Mouse (Mus musculus) kidney, embryonic 16.5 days (tissue): ENCODE results near the gene Tmem190. TPM values are rescaled to one million over a fixed set of nuclear protein-coding genes. Genes with fewer than 3 reads are reported as not detected.
"Not testable (repeated sequence)": the region's sequence is repeated elsewhere in the genome, so short reads cannot be mapped to it uniquely, and the experiment has no call there.

Experiments used
- ATAC-seq: fragments of 200-750 bp; cut with Nextera tagmentation; 2 replicates; pipeline ENCODE4 v1.8.0; 2017; ENCODE audit warnings: moderate TSS enrichment; ENCODE audit not compliant: low FRiP score, low TSS enrichment
- H3K27ac ChIP-seq: fragments of 300-500 bp; sonication (generic); 2 replicates; pipeline ENCODE4 v1.5.1; 2014; ENCODE audit warnings: low read length
- H3K27me3 ChIP-seq: fragments of 300-500 bp; sonication (generic); 2 replicates; pipeline ENCODE4 v1.6.1; 2014; ENCODE audit warnings: low read length, control low read depth, mixed read lengths; ENCODE audit not compliant: insufficient read depth
- H3K36me3 ChIP-seq: fragments of 300-500 bp; sonication (generic); 2 replicates; pipeline ENCODE4 v1.6.1; 2014; ENCODE audit warnings: low read length, control low read depth, mixed read lengths; ENCODE audit not compliant: insufficient read depth
- H3K4me1 ChIP-seq: fragments of 300-500 bp; sonication (generic); 2 replicates; pipeline ENCODE4 v1.6.1; 2014; ENCODE audit warnings: low read length, control low read depth, mixed read lengths; ENCODE audit not compliant: insufficient read depth
- H3K4me2 ChIP-seq: fragments of 300-500 bp; sonication (generic); replicated peaks from 2 replicates; pipeline ENCODE4 v1.6.1; 2014; ENCODE audit warnings: low read depth, low read length
- H3K4me3 ChIP-seq: fragments of 300-500 bp; sonication (generic); 2 replicates; pipeline ENCODE4 v1.5.1; 2014; ENCODE audit warnings: mild to moderate bottlenecking, low read length
- H3K9ac ChIP-seq: fragments of 300-500 bp; sonication (generic); replicated peaks from 2 replicates; pipeline ENCODE4 v1.6.1; 2014; ENCODE audit warnings: low read length
- H3K9me3 ChIP-seq: fragments of 300-500 bp; sonication (generic); 2 replicates; pipeline ENCODE4 v1.6.1; 2016; ENCODE audit warnings: low read length, control low read depth
- WGBS: fragments of 180-500 bp; shearing (Covaris S2); extraction: QIAGEN DNeasy Blood & Tissue Kit; methylation state at CpG from one replicate; pipeline ENCODE4 v1.1.7; 2014; 5-methylcytosine and 5-hydroxymethylcytosine counted together
- polyA plus RNA-seq: library from polyadenylated mRNA; unstranded; fragments of >200 nt; fragmentation: Nextera tagmentation; extraction: Ambion mirVana; gene quantifications from 2 replicates; pipeline ENCODE4 v1.2.1, GENCODE M21; 2015

The Tmem190 gene
- polyA plus RNA-seq, 1 experiment from 2014 or later: 0.97 TPM

DNA sequence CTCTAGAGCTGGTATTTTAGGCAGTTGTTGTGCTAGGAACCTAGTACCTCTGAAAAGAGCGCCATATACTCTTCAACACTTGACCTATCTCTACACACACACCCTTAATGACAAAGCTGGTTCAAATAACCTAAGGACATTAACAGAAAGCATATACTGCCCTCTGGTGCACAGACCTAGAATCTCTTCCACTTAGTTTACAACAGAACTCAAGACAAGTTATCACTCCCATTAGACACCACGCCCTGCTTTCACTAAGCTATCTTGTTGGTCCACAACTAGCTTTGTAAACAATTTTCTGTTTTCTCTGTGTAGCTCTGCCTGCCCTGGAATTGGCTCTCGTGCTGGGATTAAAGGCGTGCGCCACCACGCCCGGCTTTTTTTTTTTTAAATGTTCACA, 24.0 kb downstream of the Tmem190 start:
- no peaks in the 10 kb centered on the region for H3K9me3 ChIP-seq
- H3K4me1 ChIP-seq: peaks cover 26% of the 10 kb centered on the region
- no peak overlapping the region for H3K9ac ChIP-seq
- no peak overlapping the region for H3K4me2 ChIP-seq
- H3K36me3 ChIP-seq: peaks cover 51% of the 10 kb centered on the region
- no peak for ATAC-seq
- no peak overlapping the region for H3K4me3 ChIP-seq
- 89% methylated on average over 7 of the region's 7 CpGs for WGBS
- H3K27me3 ChIP-seq: no peaks in the 10 kb centered on the region
- no peak overlapping the region for H3K27ac ChIP-seq

DNA sequence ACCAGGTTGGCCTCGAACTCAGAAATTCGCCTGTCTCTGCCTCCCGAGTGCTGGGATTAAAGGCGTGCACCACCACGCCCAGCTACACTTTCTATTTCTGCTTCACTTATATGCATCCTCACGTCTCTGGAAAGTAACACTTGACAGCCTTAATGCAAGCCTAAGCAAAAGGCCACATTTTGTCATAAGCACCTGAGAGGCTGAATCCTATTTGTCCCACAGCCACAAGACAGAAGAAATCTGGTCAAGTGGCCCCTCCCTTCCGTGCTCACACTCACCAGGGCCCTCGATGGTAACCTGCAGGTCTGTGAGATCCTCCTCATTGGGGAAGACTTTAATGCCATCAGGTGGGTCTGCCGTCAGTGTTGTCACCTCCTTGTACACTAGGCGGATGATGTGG, 28.4 kb downstream of the Tmem190 start:
- not testable (repeated sequence) for H3K9me3 ChIP-seq, H3K27me3 ChIP-seq, H3K27ac ChIP-seq, ATAC-seq
- H3K9ac ChIP-seq: peak overlapping the region; percentile 99
- H3K36me3 ChIP-seq: peaks cover 38% of the 10 kb centered on the region
- 34% methylated on average over 10 of the region's 10 CpGs for WGBS
- peaks cover 28% of the 10 kb centered on the region for H3K4me1 ChIP-seq
- H3K4me3 ChIP-seq: peak overlapping the region; percentile 100
- peak overlapping the region; percentile 81 for H3K4me2 ChIP-seq

DNA sequence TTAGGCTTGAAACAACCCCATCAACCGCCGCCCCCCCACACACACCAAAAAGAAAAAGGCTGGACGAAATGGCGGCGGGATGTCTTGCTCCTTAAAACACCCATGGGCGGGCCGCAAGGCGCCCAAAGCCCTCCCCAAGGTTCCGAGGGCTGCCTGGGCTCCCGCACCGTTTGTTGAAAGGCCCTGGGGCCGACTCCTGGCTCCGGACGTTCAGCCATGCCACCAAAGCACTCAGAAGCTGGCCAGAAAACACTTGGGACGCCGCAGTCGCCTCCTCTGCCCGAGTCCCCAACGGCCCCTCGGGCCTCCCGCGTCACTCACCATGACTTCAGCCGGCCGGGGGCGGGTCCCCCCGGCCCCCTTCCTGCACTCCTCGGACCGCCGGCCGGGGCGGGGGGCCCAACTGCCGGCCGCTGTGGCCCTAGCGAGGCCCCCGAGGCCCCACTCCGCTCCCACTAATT, 29.1 kb downstream of the Tmem190 start:
- no peak for ATAC-seq

DNA sequence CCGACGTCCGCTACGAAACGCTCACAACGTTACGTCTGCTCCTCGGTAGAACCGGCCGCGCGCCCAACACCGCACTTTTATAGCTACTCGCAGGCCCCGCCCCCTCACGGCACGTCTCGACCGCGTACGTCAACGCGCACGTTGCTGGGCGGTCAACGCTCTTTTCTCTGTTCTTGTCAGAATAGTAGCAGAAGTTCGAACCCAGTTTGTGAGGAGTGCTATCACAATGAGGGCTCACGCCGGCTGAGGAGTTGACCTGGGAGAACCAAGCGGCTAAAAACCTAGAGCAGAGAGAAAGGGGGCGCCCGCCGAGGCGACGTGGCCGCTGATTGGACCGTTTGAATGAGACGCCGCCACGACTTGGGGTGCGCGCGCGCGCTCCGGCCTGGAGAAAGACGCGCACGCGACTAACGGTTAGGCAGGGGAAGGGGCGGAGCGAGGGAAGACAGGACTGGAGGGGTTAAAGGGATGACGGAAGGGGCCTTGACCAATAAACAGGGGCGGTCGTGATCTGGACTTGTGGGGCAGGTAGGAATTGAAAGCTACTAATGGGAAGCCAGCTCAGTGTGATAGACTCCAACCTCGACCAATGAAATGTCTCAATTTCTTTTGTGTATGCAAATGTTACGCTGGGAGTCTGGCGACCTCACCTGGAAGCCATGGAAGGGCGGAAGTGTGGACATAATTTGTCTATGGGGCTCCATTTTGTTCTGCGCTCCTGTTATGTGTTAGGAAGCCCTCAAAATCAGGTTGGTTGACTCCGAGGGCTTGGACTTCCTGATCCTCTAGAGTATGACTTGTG, 29.8 kb downstream of the Tmem190 start, which contains the start of gene Ube2s:
Gene Ube2s, minus strand, starts transcription at position 288 of the 802 bp plus-strand sequence.
- peak within 1 kb of the TSS; percentile 95 for H3K27ac ChIP-seq
- under 1% methylated on average over 62 of the region's 62 CpGs for WGBS
- H3K4me3 ChIP-seq: peak within 1 kb of the TSS; percentile 100
- no peaks in the 10 kb centered on the region for H3K9me3 ChIP-seq
- peak within 1 kb of the TSS; percentile 81 for H3K4me2 ChIP-seq
- H3K27me3 ChIP-seq: no peaks in the 10 kb centered on the region
- H3K9ac ChIP-seq: peak within 1 kb of the TSS; percentile 99
- H3K36me3 ChIP-seq: peaks cover 25% of the 10 kb centered on the region
- peaks cover 28% of the 10 kb centered on the region for H3K4me1 ChIP-seq
- ATAC-seq: peak; percentile 99

More for the DNA sequence above, 29.1 kb downstream of the Tmem190 start:
- Histone ChIP-seq H3K4me3 (peak overlapping the region; percentile 100), H3K9me3 (no peaks in the 10 kb centered on the region), H3K27me3 (no peaks in the 10 kb centered on the region), H3K9ac (peak overlapping the region; percentile 99), H3K36me3 (peaks cover 31% of the 10 kb centered on the region), H3K4me1 (peaks cover 28% of the 10 kb centered on the region), H3K4me2 (peak overlapping the region; percentile 81), H3K27ac (peak overlapping the region; percentile 95)
- WGBS: 0% methylated on average over 26 of the region's 36 CpGs

DNA sequence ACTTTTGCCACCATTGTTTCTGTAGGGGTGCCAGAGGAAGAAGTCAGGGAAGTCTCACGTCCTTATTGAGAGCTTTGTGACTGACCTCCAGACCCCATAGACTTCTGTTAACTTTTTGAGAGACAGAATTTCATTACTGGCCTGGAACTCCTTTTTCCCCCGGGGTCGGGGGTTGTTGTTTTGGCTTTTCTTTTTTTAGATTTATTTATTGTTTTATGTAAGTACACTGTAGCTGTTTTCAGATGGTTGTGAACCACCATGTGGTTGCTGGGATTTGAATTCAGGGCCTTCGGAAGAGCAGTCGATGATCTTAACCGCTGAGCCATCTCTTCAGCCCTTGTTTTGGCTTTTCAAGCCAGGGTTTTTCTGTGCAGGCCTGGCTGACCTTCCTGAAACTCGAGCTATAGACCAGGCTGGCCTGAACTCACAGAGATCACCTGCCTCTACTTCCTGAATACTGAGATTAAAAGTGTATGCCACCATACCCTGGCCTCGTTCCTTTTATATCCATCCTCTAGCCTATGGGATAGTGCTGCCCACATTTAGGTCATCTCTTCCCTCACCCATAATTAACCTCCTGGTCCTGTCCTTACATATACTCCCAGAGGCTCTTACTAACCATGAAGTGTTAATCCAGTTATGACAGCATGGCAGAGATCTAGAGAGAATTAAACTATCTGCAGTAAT, 30.5 kb downstream of the Tmem190 start:
- no peak for ATAC-seq
- peak overlapping the region; percentile 81 for H3K9ac ChIP-seq
- H3K36me3 ChIP-seq: peaks cover 21% of the 10 kb centered on the region
- 22% methylated on average over 8 of the region's 8 CpGs for WGBS
- H3K4me2 ChIP-seq: peak overlapping the region; percentile 77
- H3K9me3 ChIP-seq: no peaks in the 10 kb centered on the region
- H3K27me3 ChIP-seq: no peaks in the 10 kb centered on the region
- H3K4me1 ChIP-seq: peaks cover 28% of the 10 kb centered on the region
- peak overlapping the region; percentile 95 for H3K27ac ChIP-seq
- H3K4me3 ChIP-seq: peak overlapping the region; percentile 100

DNA sequence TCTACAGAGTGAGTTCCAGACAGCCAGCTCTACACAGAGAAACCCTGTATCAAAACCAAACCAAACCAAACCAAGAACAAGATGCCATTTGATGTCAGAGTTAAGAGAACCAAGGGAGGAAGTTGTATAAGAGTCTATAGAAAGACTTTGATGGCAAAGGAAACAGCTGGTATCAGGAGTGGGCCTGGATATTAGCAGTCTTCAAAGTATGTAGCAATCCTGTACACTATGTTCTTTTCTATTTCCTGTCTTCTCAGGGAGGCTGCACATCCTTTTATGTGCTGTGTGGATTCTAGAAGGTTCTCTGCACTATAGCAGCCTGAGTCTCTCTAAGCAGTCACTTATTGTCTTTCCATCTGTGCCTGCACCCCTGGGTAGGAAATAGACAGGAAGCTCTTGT, 33.8 kb downstream of the Tmem190 start:
- Histone ChIP-seq H3K9me3 (no peaks in the 10 kb centered on the region), H3K4me2 (no peak overlapping the region), H3K4me3 (no peak overlapping the region), H3K27me3 (no peaks in the 10 kb centered on the region), H3K9ac (no peak overlapping the region), H3K36me3 (no peaks in the 10 kb centered on the region), H3K4me1 (peaks cover 5% of the 10 kb centered on the region; the same call in 1 of the 2 replicates), H3K27ac (no peak overlapping the region)
- no peak for ATAC-seq

DNA sequence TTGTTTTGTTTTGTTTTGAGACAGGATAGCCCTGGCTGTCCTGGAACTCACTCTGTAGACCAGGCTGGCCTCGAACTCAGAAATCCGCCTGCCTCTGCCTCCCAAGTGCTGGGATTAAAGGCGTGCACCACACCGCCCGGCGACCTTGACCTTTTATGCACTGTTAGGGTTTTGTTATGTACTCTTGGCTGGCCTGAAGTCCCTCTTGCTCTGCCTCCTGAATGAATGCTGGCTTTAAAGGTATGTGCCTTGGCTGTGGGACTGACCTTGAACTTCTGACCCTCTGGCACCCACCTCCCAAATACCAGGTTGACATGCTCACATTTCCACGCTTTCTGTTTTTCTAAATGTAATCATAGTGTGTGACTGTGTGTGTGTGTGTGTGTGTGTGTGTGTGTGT, 38.2 kb downstream of the Tmem190 start:
- ATAC-seq: not testable (repeated sequence)

DNA sequence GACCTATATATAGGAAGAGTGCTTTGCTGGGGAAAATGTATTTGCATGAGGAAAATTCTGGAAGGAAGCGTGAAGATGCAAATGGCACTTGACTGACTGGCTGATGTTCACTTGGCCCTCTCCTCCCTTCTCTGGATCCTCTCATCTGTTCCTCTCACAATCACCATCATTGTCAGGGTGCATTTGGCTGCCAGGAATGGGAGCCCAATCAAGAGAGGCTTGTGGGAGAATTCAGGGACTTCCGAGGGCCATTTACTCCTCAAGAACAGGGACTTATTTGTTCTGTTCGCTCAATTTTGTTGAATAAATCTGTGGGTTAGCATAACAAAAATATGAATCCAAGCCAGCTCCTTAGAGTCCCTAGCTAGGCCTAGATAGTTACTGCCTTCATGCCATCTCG, 39.0 kb downstream of the Tmem190 start:
- Histone ChIP-seq H3K27me3 (no peaks in the 10 kb centered on the region), H3K4me1 (peaks cover 12% of the 10 kb centered on the region), H3K36me3 (no peaks in the 10 kb centered on the region), H3K9ac (no peak overlapping the region), H3K4me2 (no peak overlapping the region), H3K27ac (peak overlapping the region; percentile 43), H3K4me3 (no peak overlapping the region), H3K9me3 (no peaks in the 10 kb centered on the region)
- WGBS: 72% methylated on average over 4 of the region's 4 CpGs
- no peak for ATAC-seq

More for the DNA sequence above, 38.2 kb downstream of the Tmem190 start:
- H3K9me3 ChIP-seq, H3K36me3 ChIP-seq, H3K4me2 ChIP-seq, H3K27me3 ChIP-seq, H3K27ac ChIP-seq, H3K4me3 ChIP-seq, H3K9ac ChIP-seq: not testable (repeated sequence)
- peaks cover 12% of the 10 kb centered on the region for H3K4me1 ChIP-seq
- WGBS: 92% methylated on average over 7 of the region's 7 CpGs

DNA sequence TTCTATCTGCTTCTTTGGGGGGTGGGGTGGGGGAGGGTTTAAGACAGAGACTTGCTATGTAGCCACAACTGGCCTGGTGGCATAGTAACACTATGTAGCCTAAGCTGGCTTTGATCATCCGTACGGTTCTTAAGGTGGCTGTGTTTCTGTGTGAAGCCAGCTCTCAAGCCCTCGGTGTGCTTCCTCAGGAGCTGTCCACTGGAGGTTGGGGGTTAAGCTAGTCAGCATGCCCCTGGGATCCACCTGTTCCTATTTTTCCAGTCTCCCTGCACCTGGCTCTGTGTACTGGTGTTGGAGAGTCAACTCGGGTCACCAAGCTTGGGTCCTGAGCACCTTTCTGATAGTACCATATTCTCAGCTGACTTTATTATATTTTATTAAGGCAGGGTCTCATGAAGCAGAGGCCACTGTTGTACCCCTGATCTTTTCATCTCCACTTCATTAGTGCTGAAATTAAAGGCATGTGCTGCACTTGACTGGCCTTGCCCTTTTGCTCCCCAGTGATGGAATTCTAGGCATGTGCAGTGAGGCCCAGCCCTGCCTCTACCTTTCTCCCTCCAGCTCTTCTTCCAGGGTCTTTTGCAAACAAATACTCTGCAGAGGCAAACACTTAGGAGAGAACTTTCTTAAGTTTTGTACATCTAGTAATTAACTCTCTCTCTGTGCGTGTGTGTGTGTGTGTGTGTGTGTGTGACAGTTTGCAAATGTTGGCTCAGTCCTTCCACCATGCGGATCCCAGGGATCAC, 39.6 kb downstream of the Tmem190 start:
- 60% methylated on average over 6 of the region's 6 CpGs for WGBS
- no peaks in the 10 kb centered on the region for H3K36me3 ChIP-seq
- H3K4me3 ChIP-seq: no peak overlapping the region
- H3K9ac ChIP-seq: no peak overlapping the region
- peaks cover 12% of the 10 kb centered on the region for H3K4me1 ChIP-seq
- H3K4me2 ChIP-seq: no peak overlapping the region
- H3K27ac ChIP-seq: peak overlapping the region; percentile 43
- ATAC-seq: peak; percentile 71
- no peaks in the 10 kb centered on the region for H3K9me3 ChIP-seq
- no peaks in the 10 kb centered on the region for H3K27me3 ChIP-seq
